Mouse (Mus musculus): ENCODE data around the gene Efna5. TPM values are rescaled to one million over a fixed set of nuclear protein-coding genes. Genes with fewer than 3 reads are reported as not detected.

Efna5 gene
- total RNA-seq, 2 experiments from 2014 or later, result 1.5 to 1.6 TPM

- peak; percentile 4 for DNase-seq
- intact Hi-C loops (cut with DNase I; ENCODE audit: low total_unique reads), result no loop called here
These were observed 18.7 kb downstream of the Efna5 start for GRCm38 (mm10) chr17:62862298-62862999.

- no peak for DNase-seq
- intact Hi-C loops (cut with DNase I; ENCODE audit: low total_unique reads), result no loop called here
These were observed 23.8 kb downstream of the Efna5 start for GRCm38 (mm10) chr17:62857275-62857674.

GRCm38 (mm10) chr17:62853741-62854140 is 27.4 kb downstream of the Efna5 start:
- intact Hi-C loops (cut with DNase I; ENCODE audit: low total_unique reads), result no loop called here
- DNase-seq, result no peak

- no peak for DNase-seq
- intact Hi-C loops (cut with DNase I; ENCODE audit: low total_unique reads), result no loop called here
These were observed 28.1 kb downstream of the Efna5 start for GRCm38 (mm10) chr17:62852822-62853608.

- intact Hi-C loops (cut with DNase I; ENCODE audit: low total_unique reads), result no loop called here
- DNase-seq, result no peak
These were observed 29.8 kb downstream of the Efna5 start for GRCm38 (mm10) chr17:62851268-62851667.

GRCm38 (mm10) chr17:62850603-62851002 is 30.5 kb downstream of the Efna5 start:
- intact Hi-C loops (cut with DNase I; ENCODE audit: low total_unique reads), result no loop called here
- DNase-seq, result no peak

- intact Hi-C loops (cut with DNase I; ENCODE audit: low total_unique reads), result no loop called here
- no peak for DNase-seq
These were observed 31.4 kb downstream of the Efna5 start for GRCm38 (mm10) chr17:62849676-62850075.

- DNase-seq, result no peak
- intact Hi-C loops (cut with DNase I; ENCODE audit: low total_unique reads), result no loop called here
These were observed 35.5 kb downstream of the Efna5 start for GRCm38 (mm10) chr17:62845656-62846055.

GRCm38 (mm10) chr17:62844329-62844728 is 36.8 kb downstream of the Efna5 start:
- DNase-seq, result no peak
- intact Hi-C loops (cut with DNase I; ENCODE audit: low total_unique reads), result no loop called here

GRCm38 (mm10) chr17:62837336-62837735 is 43.8 kb downstream of the Efna5 start:
- no peak for DNase-seq
- intact Hi-C loops (cut with DNase I; ENCODE audit: low total_unique reads), result no loop called here

GRCm38 (mm10) chr17:62836598-62837106 is 44.5 kb downstream of the Efna5 start:
- intact Hi-C loops (cut with DNase I; ENCODE audit: low total_unique reads), result no loop called here
- no peak for DNase-seq

GRCm38 (mm10) chr17:62832550-62833127 is 48.5 kb downstream of the Efna5 start:
- intact Hi-C loops (cut with DNase I; ENCODE audit: low total_unique reads), result no loop called here
- DNase-seq, result no peak

GRCm38 (mm10) chr17:62827549-62827948 is 53.6 kb downstream of the Efna5 start:
- intact Hi-C loops (cut with DNase I; ENCODE audit: low total_unique reads), result no loop called here

GRCm38 (mm10) chr17:62821219-62821618 is 59.9 kb downstream of the Efna5 start:
- DNase-seq, result no peak
- intact Hi-C loops (cut with DNase I; ENCODE audit: low total_unique reads), result no loop called here

More at GRCm38 (mm10) chr17:62827549-62827948, 53.6 kb downstream of the Efna5 start:
- DNase-seq, result no peak

GRCm38 (mm10) chr17:62819931-62820330 is 61.2 kb downstream of the Efna5 start:
- no peak for DNase-seq
- intact Hi-C loops (cut with DNase I; ENCODE audit: low total_unique reads), result no loop called here

GRCm38 (mm10) chr17:62818821-62819220 is 62.3 kb downstream of the Efna5 start:
- no peak for DNase-seq
- intact Hi-C loops (cut with DNase I; ENCODE audit: low total_unique reads), result no loop called here

- intact Hi-C loops (cut with DNase I; ENCODE audit: low total_unique reads), result no loop called here
These were observed 62.8 kb downstream of the Efna5 start for GRCm38 (mm10) chr17:62818337-62818736.

GRCm38 (mm10) chr17:62816879-62817278 is 64.2 kb downstream of the Efna5 start:
- no peak for DNase-seq
- intact Hi-C loops (cut with DNase I; ENCODE audit: low total_unique reads), result no loop called here

More at GRCm38 (mm10) chr17:62818337-62818736, 62.8 kb downstream of the Efna5 start:
- no peak for DNase-seq

GRCm38 (mm10) chr17:62813461-62813860 is 67.7 kb downstream of the Efna5 start:
- intact Hi-C loops (cut with DNase I; ENCODE audit: low total_unique reads), result no loop called here
- no peak for DNase-seq

GRCm38 (mm10) chr17:62807891-62808290 is 73.2 kb downstream of the Efna5 start:
- intact Hi-C loops (cut with DNase I; ENCODE audit: low total_unique reads), result no loop called here
- DNase-seq, result no peak

All from gastrocnemius, postnatal 14 days (tissue).